Mouse (Mus musculus): ENCODE data around the gene Cpxm2. TPM values are rescaled to one million over a fixed set of nuclear protein-coding genes. Genes with fewer than 3 reads are reported as not detected.

Gene Cpxm2
- polyA plus RNA-seq, 1 experiment from 2014 or later: 0.75 TPM

- Histone ChIP-seq H3K27ac (no peak overlapping the region), H3K27me3 (ENCODE audit: insufficient read depth, poor library complexity, severe bottlenecking) (no peaks in the 10 kb centered on the region), H3K36me3 (no peaks in the 10 kb centered on the region), H3K4me3 (no peak overlapping the region), H3K4me1 (replicated peaks) (no peaks in the 10 kb centered on the region), H3K9me3 (no peaks in the 10 kb centered on the region)
- 85% methylated on average over 14 of the region's 14 CpGs for WGBS
- DNase-seq (ENCODE audit: low spot score): no peak
Measured at GRCm38 (mm10) chr7:132005996-132006696, 148.4 kb downstream of the Cpxm2 start.

DNA sequence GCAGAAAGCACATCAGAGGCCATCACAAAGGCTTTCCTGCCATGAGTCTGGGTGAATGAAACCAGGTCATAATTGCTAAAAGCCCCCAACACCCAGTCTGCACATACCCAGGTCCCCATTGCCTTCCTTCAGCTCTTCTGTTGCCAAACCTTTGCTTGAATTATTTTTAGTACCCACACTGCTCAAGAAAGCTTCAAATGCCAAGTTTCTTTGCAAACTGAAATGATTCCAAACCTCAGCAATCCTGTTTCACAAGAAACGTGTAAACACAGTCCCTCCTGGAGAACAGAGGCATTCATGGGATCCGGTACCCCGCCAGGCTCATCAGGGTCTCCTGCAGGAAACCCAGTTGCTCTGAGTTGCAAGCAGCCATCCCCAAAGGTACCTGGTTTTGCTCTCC is 161.7 kb downstream of the Cpxm2 start:
- Histone ChIP-seq H3K9me3 (peaks cover 4% of the 10 kb centered on the region; the same call in 1 of the 2 replicates), H3K4me1 (replicated peaks) (peaks cover 7% of the 10 kb centered on the region; the same call in 1 of the 2 replicates), H3K36me3 (no peaks in the 10 kb centered on the region), H3K27me3 (ENCODE audit: insufficient read depth, poor library complexity, severe bottlenecking) (no peaks in the 10 kb centered on the region), H3K4me3 (no peak overlapping the region), H3K27ac (no peak overlapping the region)
- 65% methylated on average over 3 of the region's 3 CpGs for WGBS
- DNase-seq (ENCODE audit: low spot score): no peak

- peaks cover 4% of the 10 kb centered on the region; the same call in 1 of the 2 replicates for H3K9me3 ChIP-seq
- H3K27me3 ChIP-seq (ENCODE audit: insufficient read depth, poor library complexity, severe bottlenecking): no peaks in the 10 kb centered on the region
- H3K36me3 ChIP-seq: no peaks in the 10 kb centered on the region
- 60% methylated on average over 1 of the region's 1 CpGs for WGBS
- H3K27ac ChIP-seq: no peak overlapping the region
- no peak overlapping the region for H3K4me3 ChIP-seq
- no peak for DNase-seq (ENCODE audit: low spot score)
- peaks cover 7% of the 10 kb centered on the region; the same call in 1 of the 2 replicates for H3K4me1 ChIP-seq (replicated peaks)
Measured at GRCm38 (mm10) chr7:131992226-131992625, 162.3 kb downstream of the Cpxm2 start.

GRCm38 (mm10) chr7:131989056-131989455 is 165.5 kb downstream of the Cpxm2 start:
- H3K27me3 ChIP-seq (ENCODE audit: insufficient read depth, poor library complexity, severe bottlenecking): no peaks in the 10 kb centered on the region
- no peak for DNase-seq (ENCODE audit: low spot score)
- 38% methylated on average over 6 of the region's 6 CpGs for WGBS
- no peak overlapping the region for H3K27ac ChIP-seq
- H3K4me3 ChIP-seq: no peak overlapping the region
- no peaks in the 10 kb centered on the region for H3K36me3 ChIP-seq
- no peaks in the 10 kb centered on the region for H3K9me3 ChIP-seq
- H3K4me1 ChIP-seq (replicated peaks): peaks cover 7% of the 10 kb centered on the region; the same call in 1 of the 2 replicates

Other genes starting within 250 kb of the Cpxm2 start
- gene Gpr26, start 188.3 kb downstream of the Cpxm2 start, polyA plus RNA-seq (2016; fragmentation: Nextera tagmentation; extraction: Ambion mirVana): 0.07 TPM in 1 of 2 replicates, not detected in the other
- gene Chst15, start 162.5 kb upstream of the Cpxm2 start, polyA plus RNA-seq (2016; fragmentation: Nextera tagmentation; extraction: Ambion mirVana): 22.0 and 25.9 TPM in 2 replicates